In the genomic region with DNA sequence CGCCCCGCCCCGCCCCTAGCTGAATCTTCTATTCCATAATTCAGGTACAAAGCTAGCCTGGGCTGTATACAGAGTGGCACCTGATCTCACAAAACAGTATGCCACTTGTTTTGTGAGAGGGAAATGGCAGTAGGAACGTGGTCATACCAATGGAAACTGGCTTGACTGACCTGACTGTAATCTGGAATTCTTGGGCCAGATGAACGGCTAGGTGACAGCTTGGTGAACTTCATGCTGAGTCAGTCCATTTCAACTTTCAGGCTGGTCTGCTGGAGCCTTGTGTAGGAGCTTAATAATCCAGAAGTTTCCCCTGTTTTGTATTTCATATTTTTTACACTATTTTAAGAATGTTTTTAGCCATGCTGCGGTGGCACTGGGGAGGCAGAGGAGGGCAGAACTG, we compare ENCODE assay signal across 12 mouse cellular contexts. TPM values are rescaled to one million over a fixed set of nuclear protein-coding genes. Genes with fewer than 3 reads are reported as not detected.
DNase-seq lines count a peak whose midpoint lies in the region; ATAC-seq and TF ChIP-seq lines count a peak whose summit lies in the region.
"Had no signal": no experiment of that assay in that cellular context is flagged by ENCODE, and none has a peak within 500 bp of the region (broad histone marks: within the 10 kb centered on the region; RNA-seq: fewer than 3 reads in every experiment).

No protein-coding gene starts in this region.

- H3K4me3 ChIP-seq in gastrocnemius, adult 2 months, result peak overlapping the region; percentile 87; the same call in 1 of the 2 replicates
- H3K4me3 ChIP-seq in megakaryocyte, embryonic 14.5 days (replicated peaks), result peak overlapping the region; percentile 95
- no peak overlapping the region for H3K4me3 ChIP-seq in intestine, postnatal 0 days (ENCODE audit: low read depth, low read length)
- no peak overlapping the region; the same call in 1 of the 2 replicates for H3K4me3 ChIP-seq in neural tube, embryonic 13.5 days

- H3K4me2 ChIP-seq in intestine, postnatal 0 days (replicated peaks; ENCODE audit: low read depth), result peak overlapping the region; percentile 66
- H3K4me2 ChIP-seq in neural tube, embryonic 13.5 days, result peak overlapping the region; percentile 68

- intact Hi-C loops in gastrocnemius, adult 2 months (cut with DNase I), result loop anchor here (10.0 kb wide), 1 partner anchor 193 kb away; no protein-coding TSS in a partner anchor
- intact Hi-C loops in left cerebral cortex, postnatal 36 days (cut with DNase I), result no loop called here

- no peak for TF ChIP-seq CTCF in gastrocnemius, adult 2 months (IDR thresholded peaks at IDR 0.05)
- TF ChIP-seq CTCF in intestine, postnatal 0 days (IDR thresholded peaks at IDR 0.05; ENCODE audit: low read depth), result no peak

- H3K27ac ChIP-seq in gastrocnemius, adult 2 months, result peak overlapping the region; percentile 95
- no peak overlapping the region for H3K27ac ChIP-seq in intestine, postnatal 0 days (ENCODE audit: low read depth, low read length)
- no peak overlapping the region for H3K27ac ChIP-seq in neural tube, embryonic 13.5 days (replicated peaks)

- peaks cover 5% of the 10 kb centered on the region for H3K27me3 ChIP-seq in megakaryocyte, embryonic 14.5 days (replicated peaks)
- no peaks in the 10 kb centered on the region for H3K27me3 ChIP-seq in intestine, postnatal 0 days (replicated peaks; ENCODE audit: control insufficient read depth, insufficient read depth, low read length)
- H3K27me3 ChIP-seq in neural tube, embryonic 13.5 days, result no peaks in the 10 kb centered on the region

- H3K4me1 ChIP-seq in megakaryocyte, embryonic 14.5 days, result peaks cover 68% of the 10 kb centered on the region
- H3K4me1 ChIP-seq in intestine, postnatal 0 days (replicated peaks; ENCODE audit: control insufficient read depth, insufficient read depth, low read length), result peaks cover 3% of the 10 kb centered on the region; the same call in 1 of the 2 replicates
- H3K4me1 ChIP-seq in neural tube, embryonic 13.5 days (replicated peaks), result peaks cover 33% of the 10 kb centered on the region

- H3K36me3 ChIP-seq in megakaryocyte, embryonic 14.5 days (replicated peaks; ENCODE audit: low read length), result peaks cover 12% of the 10 kb centered on the region
- no peaks in the 10 kb centered on the region for H3K36me3 ChIP-seq in intestine, postnatal 0 days (ENCODE audit: control insufficient read depth, insufficient read depth)
- no peaks in the 10 kb centered on the region for H3K36me3 ChIP-seq in neural tube, embryonic 13.5 days

- no peak for DNase-seq in gastrocnemius, adult 2 months
- DNase-seq in gastrocnemius, adult 8-10 months (ENCODE audit: low spot score in 2 of 2), result no peak
- no peak for DNase-seq in adrenal gland, postnatal 4 days (ENCODE audit: low spot score in 2 of 2)
- DNase-seq in left cerebral cortex, postnatal 36 days (ENCODE audit: low spot score in 2 of 2), result no peak
- DNase-seq: adrenal gland, adult 8-10 months; cerebellum, postnatal 10 days; gastrocnemius, postnatal 14 days had no signal

- 63% methylated on average over 6 of the region's 6 CpGs for WGBS in intestine, postnatal 0 days
- 76% methylated on average over 6 of the region's 6 CpGs for WGBS in neural tube, embryonic 13.5 days

- ATAC-seq in megakaryocyte, adult 5-6 weeks (ENCODE audit: poor library complexity, severe bottlenecking), result no peak
- no peak for ATAC-seq in intestine, postnatal 0 days
- ATAC-seq in neural tube, embryonic 13.5 days (ENCODE audit: low read depth), result no peak

- no peaks in the 10 kb centered on the region for H3K9me3 ChIP-seq in megakaryocyte, embryonic 14.5 days
- no peaks in the 10 kb centered on the region for H3K9me3 ChIP-seq in intestine, postnatal 0 days (ENCODE audit: control insufficient read depth)
- H3K9me3 ChIP-seq in neural tube, embryonic 13.5 days, result no peaks in the 10 kb centered on the region

- H3K9ac ChIP-seq in intestine, postnatal 0 days (ENCODE audit: low read depth, low read length), result 0 out of 2 replicates have a peak overlapping the region, but pooled peaks have one; percentile 1
- H3K9ac ChIP-seq in neural tube, embryonic 13.5 days, result no peak overlapping the region

RNA-seq across cellular contexts. Expression of a gene that starts 1.3 kb away (rescaled TPM):
- 1 to 10 TPM; 2.9 to 4.4 TPM for total RNA-seq in gastrocnemius, adult 2 months (2021)
- total RNA-seq in gastrocnemius, adult 8-10 months (2022), result 1 to 10 TPM; 2.4 to 4.1 (median 2.7) TPM
- 21.8 and 28.5 TPM in 2 replicates for polyA plus RNA-seq in megakaryocyte, embryonic 14.5 days (2012; ENCODE audit: insufficient read depth, low replicate concordance)
- total RNA-seq in megakaryocyte, adult 5-6 weeks (2015), result 4.4 and 5.6 TPM in 2 replicates
- 9.9 and 14.3 TPM in 2 replicates for total RNA-seq in megakaryocyte, adult 5-6 weeks (2017)
- 8.0 and 8.2 TPM in 2 replicates for polyA plus RNA-seq in intestine, postnatal 0 days (2015; fragmentation: Nextera tagmentation; extraction: Ambion mirVana)
- 19.4 and 20.4 TPM in 2 replicates for polyA plus RNA-seq in neural tube, embryonic 13.5 days (2015; fragmentation: Nextera tagmentation; extraction: Ambion mirVana)
- 100 to 1,000 TPM; 608 to 629 TPM for total RNA-seq in adrenal gland, postnatal 4 days (2021)
- 10 to 100 TPM; 14.2 to 22.5 TPM for total RNA-seq in left cerebral cortex, postnatal 36 days (2021)

RNA-seq across cellular contexts. Expression of a gene that starts 11.1 kb away (rescaled TPM):
- total RNA-seq in gastrocnemius, adult 2 months (2021), result under 1 TPM in 1 of 2 experiments, not detected in 1; 0.06 TPM
- total RNA-seq in gastrocnemius, adult 8-10 months (2022), result under 1 TPM; 0.05 to 0.16 (median 0.14) TPM
- polyA plus RNA-seq in megakaryocyte, embryonic 14.5 days (2012; ENCODE audit: insufficient read depth, low replicate concordance), result not detected in 2 replicates
- total RNA-seq in megakaryocyte, adult 5-6 weeks (2015), result 0.05 TPM in 1 of 2 replicates, not detected in the other
- total RNA-seq in megakaryocyte, adult 5-6 weeks (2017), result not detected in 2 replicates
- not detected in 2 replicates for polyA plus RNA-seq in intestine, postnatal 0 days (2015; fragmentation: Nextera tagmentation; extraction: Ambion mirVana)
- 0.55 and 0.57 TPM in 2 replicates for polyA plus RNA-seq in neural tube, embryonic 13.5 days (2015; fragmentation: Nextera tagmentation; extraction: Ambion mirVana)
- 1 to 10 TPM; 1.8 to 2.0 TPM for total RNA-seq in adrenal gland, postnatal 4 days (2021)
- 10 to 100 TPM; 38.6 to 42.5 TPM for total RNA-seq in left cerebral cortex, postnatal 36 days (2021)
- total RNA-seq: gastrocnemius, postnatal 14 days had no signal

RNA-seq across cellular contexts. Expression of a gene that starts 19.3 kb away (rescaled TPM):
- 1 to 10 TPM; 2.4 to 5.4 TPM for total RNA-seq in gastrocnemius, adult 2 months (2021)
- total RNA-seq in gastrocnemius, adult 8-10 months (2022), result 1 to 10 TPM; 2.7 to 5.7 (median 4.6) TPM
- polyA plus RNA-seq in megakaryocyte, embryonic 14.5 days (2012; ENCODE audit: insufficient read depth, low replicate concordance), result 0.07 TPM in 1 of 2 replicates, not detected in the other
- 0.58 and 0.71 TPM in 2 replicates for total RNA-seq in megakaryocyte, adult 5-6 weeks (2015)
- 1.4 and 2.3 TPM in 2 replicates for total RNA-seq in megakaryocyte, adult 5-6 weeks (2017)
- 0.26 and 0.55 TPM in 2 replicates for polyA plus RNA-seq in intestine, postnatal 0 days (2015; fragmentation: Nextera tagmentation; extraction: Ambion mirVana)
- polyA plus RNA-seq in neural tube, embryonic 13.5 days (2015; fragmentation: Nextera tagmentation; extraction: Ambion mirVana), result 0.65 and 1.1 TPM in 2 replicates
- 10 to 100 TPM; 26.0 to 31.3 TPM for total RNA-seq in adrenal gland, postnatal 4 days (2021)
- total RNA-seq in left cerebral cortex, postnatal 36 days (2021), result 10 to 100 TPM; 12.7 to 13.0 TPM

RNA-seq across cellular contexts. Expression of a gene that starts 28.8 kb away (rescaled TPM):
- not detected for total RNA-seq in gastrocnemius, adult 2 months (2021)
- not detected for total RNA-seq in gastrocnemius, adult 8-10 months (2022)
- polyA plus RNA-seq in megakaryocyte, embryonic 14.5 days (2012; ENCODE audit: insufficient read depth, low replicate concordance), result 0.11 TPM in 1 of 2 replicates, not detected in the other
- not detected in 2 replicates for total RNA-seq in megakaryocyte, adult 5-6 weeks (2015)
- total RNA-seq in megakaryocyte, adult 5-6 weeks (2017), result not detected in 2 replicates
- polyA plus RNA-seq in intestine, postnatal 0 days (2015; fragmentation: Nextera tagmentation; extraction: Ambion mirVana), result 0.05 TPM in 1 of 2 replicates, not detected in the other
- not detected in 2 replicates for polyA plus RNA-seq in neural tube, embryonic 13.5 days (2015; fragmentation: Nextera tagmentation; extraction: Ambion mirVana)
- not detected for total RNA-seq in adrenal gland, postnatal 4 days (2021)
- 1 to 10 TPM; 1.1 to 2.1 TPM for total RNA-seq in left cerebral cortex, postnatal 36 days (2021)
- total RNA-seq: adrenal gland, adult 8-10 months; gastrocnemius, postnatal 14 days had no signal
- polyA plus RNA-seq: neural tube, embryonic 11.5 days had no signal

RNA-seq across cellular contexts. Expression of a gene that starts 43.7 kb away (rescaled TPM):
- under 1 TPM; 0.61 to 0.81 TPM for total RNA-seq in gastrocnemius, adult 2 months (2021)
- total RNA-seq in gastrocnemius, adult 8-10 months (2022), result under 1 TPM; 0.15 to 0.34 (median 0.24) TPM
- polyA plus RNA-seq in megakaryocyte, embryonic 14.5 days (2012; ENCODE audit: insufficient read depth, low replicate concordance), result not detected in 2 replicates
- not detected in 2 replicates for total RNA-seq in megakaryocyte, adult 5-6 weeks (2015)
- not detected in 2 replicates for total RNA-seq in megakaryocyte, adult 5-6 weeks (2017)
- polyA plus RNA-seq in intestine, postnatal 0 days (2015; fragmentation: Nextera tagmentation; extraction: Ambion mirVana), result 0.05 and 0.09 TPM in 2 replicates
- polyA plus RNA-seq in neural tube, embryonic 13.5 days (2015; fragmentation: Nextera tagmentation; extraction: Ambion mirVana), result 0.14 and 0.18 TPM in 2 replicates
- total RNA-seq in adrenal gland, postnatal 4 days (2021), result under 1 TPM; 0.73 to 0.84 TPM
- total RNA-seq in left cerebral cortex, postnatal 36 days (2021), result under 1 TPM; 0.39 to 0.49 TPM
- polyA plus RNA-seq: neural tube, embryonic 11.5 days had no signal

Comparison
In these comparisons a context has a peak if more than half of its experiments do, and no peak if none do; other contexts are left out.
1. H3K4me3 ChIP-seq: peak in gastrocnemius, adult 2 months (single experiment) and megakaryocyte, embryonic 14.5 days (single experiment); none in intestine, postnatal 0 days (single experiment) and neural tube, embryonic 13.5 days (single experiment).
2. RNA of a gene that starts 1.3 kb away (total RNA-seq): 608 to 629 TPM in adrenal gland, postnatal 4 days; 14.2 to 22.5 TPM in left cerebral cortex, postnatal 36 days, 4.4 to 14.3 TPM in megakaryocyte, adult 5-6 weeks, 2.9 to 4.4 TPM in gastrocnemius, adult 2 months and 2.4 to 4.1 TPM in gastrocnemius, adult 8-10 months; every median in the first group is over 10 times any median in the second.
3. RNA of a gene that starts 11.1 kb away (total RNA-seq): 38.6 to 42.5 TPM in left cerebral cortex, postnatal 36 days; 1.8 to 2.0 TPM in adrenal gland, postnatal 4 days, 0.05 to 0.16 TPM in gastrocnemius, adult 8-10 months, 0.06 TPM in gastrocnemius, adult 2 months and 0.05 TPM in megakaryocyte, adult 5-6 weeks; every median in the first group is over 10 times any median in the second.